Mouse (Mus musculus): ENCODE results near the gene Ism1. TPM values are rescaled to one million over a fixed set of nuclear protein-coding genes. Genes with fewer than 3 reads are reported as not detected.

Gene Ism1
- total RNA-seq, 1 experiment = 0.76 TPM

GRCm38 (mm10) chr2:139704951-139705350 is 27.0 kb downstream of the Ism1 start:
- Histone ChIP-seq H3K4me3 (ENCODE audit: insufficient read depth in 1 of 2, low read depth in 1 of 2, low read length in 2 of 2, poor library complexity in 1 of 2, severe bottlenecking in 1 of 2) (no peak overlapping the region), H3K36me3 (ENCODE audit: control insufficient read depth, insufficient read depth, low read length, poor library complexity, severe bottlenecking) (no peaks in the 10 kb centered on the region), H3K9me3 (ENCODE audit: control insufficient read depth, insufficient read depth, low read depth, low read length) (no peaks in the 10 kb centered on the region), H3K9ac (ENCODE audit: insufficient read depth, low read depth, low read length, poor library complexity, severe bottlenecking) (no peak overlapping the region), H3K27ac (ENCODE audit: insufficient read depth, low read depth, low read length, poor library complexity, severe bottlenecking) (no peak overlapping the region), H3K4me1 (ENCODE audit: control insufficient read depth in 2 of 2, insufficient read depth in 2 of 2, low read length in 2 of 2, poor library complexity in 1 of 2) (no peaks in the 10 kb centered on the region)
- no peak for DNase-seq (ENCODE audit: low read depth, low spot score)
- in situ Hi-C loops (cut with MboI; ENCODE audit: low sequenced_read_pairs in 2 of 2, unreplicated experiment in 2 of 2) = no loop called here
- TF ChIP-seq MAFK (IDR thresholded peaks at IDR 0.05; ENCODE audit: insufficient read depth, low read depth, low read length) (no peak), ZC3H11A (IDR thresholded peaks at IDR 0.05; ENCODE audit: borderline replicate concordance, low read depth, low read length) (no peak), CHD2 (IDR thresholded peaks at IDR 0.05; ENCODE audit: low read depth, low read length) (no peak), ZNF384 (IDR thresholded peaks at IDR 0.05; ENCODE audit: low read depth, low read length) (no peak), HCFC1 (IDR thresholded peaks at IDR 0.05; ENCODE audit: borderline replicate concordance, insufficient read depth, low read length) (no peak)

GRCm38 (mm10) chr2:139708194-139708899 is 30.4 kb downstream of the Ism1 start:
- in situ Hi-C loops (cut with MboI; ENCODE audit: low sequenced_read_pairs in 2 of 2, unreplicated experiment in 2 of 2) = no loop called here
- H3K4me1 ChIP-seq (ENCODE audit: control insufficient read depth in 2 of 2, insufficient read depth in 2 of 2, low read length in 2 of 2, poor library complexity in 1 of 2) = no peaks in the 10 kb centered on the region
- no peak overlapping the region for H3K9ac ChIP-seq (ENCODE audit: insufficient read depth, low read depth, low read length, poor library complexity, severe bottlenecking)
- no peaks in the 10 kb centered on the region for H3K36me3 ChIP-seq (ENCODE audit: control insufficient read depth, insufficient read depth, low read length, poor library complexity, severe bottlenecking)
- H3K9me3 ChIP-seq (ENCODE audit: control insufficient read depth, insufficient read depth, low read depth, low read length) = no peaks in the 10 kb centered on the region
- no peak for DNase-seq (ENCODE audit: low read depth, low spot score)
- no peak overlapping the region for H3K27ac ChIP-seq (ENCODE audit: insufficient read depth, low read depth, low read length, poor library complexity, severe bottlenecking)
- TF ChIP-seq ZNF384 (IDR thresholded peaks at IDR 0.05; ENCODE audit: low read depth, low read length) = no peak
- TF ChIP-seq CHD2 (IDR thresholded peaks at IDR 0.05; ENCODE audit: low read depth, low read length) = no peak
- no peak for TF ChIP-seq ZC3H11A (IDR thresholded peaks at IDR 0.05; ENCODE audit: borderline replicate concordance, low read depth, low read length)
- no peak for TF ChIP-seq MAFK (IDR thresholded peaks at IDR 0.05; ENCODE audit: insufficient read depth, low read depth, low read length)
- no peak overlapping the region for H3K4me3 ChIP-seq (ENCODE audit: insufficient read depth in 1 of 2, low read depth in 1 of 2, low read length in 2 of 2, poor library complexity in 1 of 2, severe bottlenecking in 1 of 2)

- Histone ChIP-seq H3K4me1 (ENCODE audit: control insufficient read depth in 2 of 2, insufficient read depth in 2 of 2, low read length in 2 of 2, poor library complexity in 1 of 2) (no peaks in the 10 kb centered on the region), H3K9me3 (ENCODE audit: control insufficient read depth, insufficient read depth, low read depth, low read length) (no peaks in the 10 kb centered on the region), H3K9ac (ENCODE audit: insufficient read depth, low read depth, low read length, poor library complexity, severe bottlenecking) (no peak overlapping the region), H3K4me3 (ENCODE audit: insufficient read depth in 1 of 2, low read depth in 1 of 2, low read length in 2 of 2, poor library complexity in 1 of 2, severe bottlenecking in 1 of 2) (no peak overlapping the region), H3K36me3 (ENCODE audit: control insufficient read depth, insufficient read depth, low read length, poor library complexity, severe bottlenecking) (no peaks in the 10 kb centered on the region), H3K27ac (ENCODE audit: insufficient read depth, low read depth, low read length, poor library complexity, severe bottlenecking) (no peak overlapping the region)
- in situ Hi-C loops (cut with MboI; ENCODE audit: low sequenced_read_pairs in 2 of 2, unreplicated experiment in 2 of 2) = no loop called here
- no peak for DNase-seq (ENCODE audit: low read depth, low spot score)
- TF ChIP-seq HCFC1 (IDR thresholded peaks at IDR 0.05; ENCODE audit: borderline replicate concordance, insufficient read depth, low read length) (no peak), ZNF384 (IDR thresholded peaks at IDR 0.05; ENCODE audit: low read depth, low read length) (no peak), ZC3H11A (IDR thresholded peaks at IDR 0.05; ENCODE audit: borderline replicate concordance, low read depth, low read length) (no peak), MAFK (IDR thresholded peaks at IDR 0.05; ENCODE audit: insufficient read depth, low read depth, low read length) (no peak), CHD2 (IDR thresholded peaks at IDR 0.05; ENCODE audit: low read depth, low read length) (no peak)
Measured at GRCm38 (mm10) chr2:139711640-139712039, 33.7 kb downstream of the Ism1 start.

GRCm38 (mm10) chr2:139712046-139712445 is 34.1 kb downstream of the Ism1 start:
- in situ Hi-C loops (cut with MboI; ENCODE audit: low sequenced_read_pairs in 2 of 2, unreplicated experiment in 2 of 2) = no loop called here
- Histone ChIP-seq H3K9ac (ENCODE audit: insufficient read depth, low read depth, low read length, poor library complexity, severe bottlenecking) (no peak overlapping the region), H3K36me3 (ENCODE audit: control insufficient read depth, insufficient read depth, low read length, poor library complexity, severe bottlenecking) (no peaks in the 10 kb centered on the region), H3K4me3 (ENCODE audit: insufficient read depth in 1 of 2, low read depth in 1 of 2, low read length in 2 of 2, poor library complexity in 1 of 2, severe bottlenecking in 1 of 2) (no peak overlapping the region), H3K9me3 (ENCODE audit: control insufficient read depth, insufficient read depth, low read depth, low read length) (no peaks in the 10 kb centered on the region), H3K4me1 (ENCODE audit: control insufficient read depth in 2 of 2, insufficient read depth in 2 of 2, low read length in 2 of 2, poor library complexity in 1 of 2) (no peaks in the 10 kb centered on the region), H3K27ac (ENCODE audit: insufficient read depth, low read depth, low read length, poor library complexity, severe bottlenecking) (no peak overlapping the region)
- no peak for DNase-seq (ENCODE audit: low read depth, low spot score)
- TF ChIP-seq HCFC1 (IDR thresholded peaks at IDR 0.05; ENCODE audit: borderline replicate concordance, insufficient read depth, low read length) (no peak), CHD2 (IDR thresholded peaks at IDR 0.05; ENCODE audit: low read depth, low read length) (no peak), ZNF384 (IDR thresholded peaks at IDR 0.05; ENCODE audit: low read depth, low read length) (no peak)

- Histone ChIP-seq H3K27ac (ENCODE audit: insufficient read depth, low read depth, low read length, poor library complexity, severe bottlenecking) (no peak overlapping the region), H3K9me3 (ENCODE audit: control insufficient read depth, insufficient read depth, low read depth, low read length) (no peaks in the 10 kb centered on the region), H3K9ac (ENCODE audit: insufficient read depth, low read depth, low read length, poor library complexity, severe bottlenecking) (no peak overlapping the region), H3K4me1 (ENCODE audit: control insufficient read depth in 2 of 2, insufficient read depth in 2 of 2, low read length in 2 of 2, poor library complexity in 1 of 2) (no peaks in the 10 kb centered on the region), H3K4me3 (ENCODE audit: insufficient read depth in 1 of 2, low read depth in 1 of 2, low read length in 2 of 2, poor library complexity in 1 of 2, severe bottlenecking in 1 of 2) (no peak overlapping the region), H3K36me3 (ENCODE audit: control insufficient read depth, insufficient read depth, low read length, poor library complexity, severe bottlenecking) (no peaks in the 10 kb centered on the region)
- in situ Hi-C loops (cut with MboI; ENCODE audit: low sequenced_read_pairs in 2 of 2, unreplicated experiment in 2 of 2) = no loop called here
- TF ChIP-seq ZNF384 (IDR thresholded peaks at IDR 0.05; ENCODE audit: low read depth, low read length) (no peak), HCFC1 (IDR thresholded peaks at IDR 0.05; ENCODE audit: borderline replicate concordance, insufficient read depth, low read length) (no peak), CHD2 (IDR thresholded peaks at IDR 0.05; ENCODE audit: low read depth, low read length) (no peak), ZC3H11A (IDR thresholded peaks at IDR 0.05; ENCODE audit: borderline replicate concordance, low read depth, low read length) (no peak), MAFK (IDR thresholded peaks at IDR 0.05; ENCODE audit: insufficient read depth, low read depth, low read length) (no peak)
- DNase-seq (ENCODE audit: low read depth, low spot score) = no peak
Measured at GRCm38 (mm10) chr2:139714206-139714605, 36.2 kb downstream of the Ism1 start.
